Mouse (Mus musculus) liver, adult 10 weeks (tissue): ENCODE results near the gene Mbl2. TPM values are rescaled to one million over a fixed set of nuclear protein-coding genes. Genes with fewer than 3 reads are reported as not detected.

Source experiments
- polyA plus RNA-seq: library from polyadenylated mRNA; stranded (reverse); fragments of 350-450 nt; fragmentation: Illumina TruSeq; extraction: RNeasy Lipid Tissue Mini Kit (QIAGEN cat#74804); gene quantifications from one replicate; pipeline ENCODE4 v1.2.3, GENCODE M21; 2014; ENCODE audit warnings: low read depth, low replicate concordance

The Mbl2 gene
- 410 TPM for polyA plus RNA-seq

GRCm38 (mm10) chr19:30232691-30233090 is at the start of gene Mbl2:
Mbl2 (plus strand) TSS chr19:30232942.

Other genes starting within 250 kb of the Mbl2 start
- not detected for gene Trpd52l3, start 229.2 kb upstream of the Mbl2 start, polyA plus RNA-seq
- gene Uhrf2, start 202.4 kb upstream of the Mbl2 start, polyA plus RNA-seq, result 42.3 TPM
- gene Gldc, start 57.5 kb upstream of the Mbl2 start, polyA plus RNA-seq, result 58.4 TPM